Mouse (Mus musculus) E14TG2a.4 (cell line): ENCODE data around the gene Plekhs1.
"Not testable (repeated sequence)": the region's sequence is repeated elsewhere in the genome, so short reads cannot be mapped to it uniquely, and the experiment has no call there.

Source experiments
- H3K27me3 ChIP-seq: 2 replicates; pipeline ENCODE4 v1.6.1; 2014; ENCODE audit warnings: low read length, control low read depth; ENCODE audit not compliant: insufficient read depth
- H3K36me3 ChIP-seq: 2 replicates; pipeline ENCODE4 v1.6.1; 2014; ENCODE audit warnings: low read length, control low read depth; ENCODE audit not compliant: insufficient read depth
- H3K4me1 ChIP-seq: replicated peaks from 2 replicates; pipeline ENCODE4 v1.6.1; 2014; ENCODE audit warnings: low read depth, low read length, control low read depth
- H3K4me3 ChIP-seq: replicated peaks from 2 replicates; pipeline ENCODE4 v1.5.1; 2014; ENCODE audit warnings: mild to moderate bottlenecking, low read length
- H3K9me3 ChIP-seq: 2 replicates; pipeline ENCODE4 v1.6.1; 2014; ENCODE audit warnings: low read length, control low read depth
- CTCF ChIP-seq: conservative IDR thresholded peaks from 2 replicates; pipeline ENCODE4 v1.5.1; 2014; ENCODE audit warnings: low read length
- NANOG ChIP-seq: IDR thresholded peaks from 2 replicates; pipeline ENCODE4 v1.6.1; 2014; ENCODE audit warnings: borderline replicate concordance, low read length, mixed read lengths
- POU5F1 ChIP-seq: IDR thresholded peaks from 2 replicates; pipeline ENCODE4 v1.6.1; 2014; ENCODE audit warnings: low read length, borderline replicate concordance

Plekhs1 gene

DNA sequence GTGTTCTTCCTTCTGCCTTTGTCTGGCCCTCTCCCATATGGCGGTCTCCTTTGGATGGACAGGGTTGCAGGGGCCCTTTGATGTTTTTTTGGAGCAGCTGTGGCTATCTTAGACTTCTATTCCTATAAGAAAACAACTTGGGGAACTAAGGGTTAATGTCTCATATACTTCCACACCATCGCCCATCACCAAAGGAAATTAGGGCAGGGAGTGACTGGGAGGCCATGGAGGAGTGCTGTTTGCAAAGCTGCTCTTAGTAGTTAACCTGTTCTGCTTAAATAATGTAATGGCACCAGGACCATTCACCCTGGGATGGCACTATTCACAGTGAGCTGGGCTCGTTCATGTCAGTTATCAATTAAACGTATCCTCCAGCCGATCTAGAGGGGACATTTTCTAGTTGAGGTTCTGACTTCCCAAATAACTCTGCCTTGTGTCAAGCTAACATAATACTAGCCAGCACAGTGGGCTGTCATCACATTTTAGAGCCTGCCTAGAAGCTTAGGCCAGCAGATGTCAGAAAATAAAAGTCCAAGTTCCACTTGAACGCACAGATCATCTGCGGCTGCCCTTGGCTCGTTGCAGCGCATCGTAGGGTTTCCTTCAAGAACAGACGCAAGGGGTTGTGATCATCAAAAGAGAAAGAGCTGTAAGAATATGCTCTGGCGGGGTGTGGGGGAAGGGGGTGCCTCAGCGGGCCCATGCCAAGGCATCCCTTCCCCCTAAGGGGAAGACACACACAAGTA, 23.4 kb downstream of the Plekhs1 start:
- TF ChIP-seq NANOG (no peak), POU5F1 (no peak), CTCF (no peak)
- H3K36me3 ChIP-seq, result no peaks in the 10 kb centered on the region
- 0 out of 2 replicates have a peak overlapping the region, but pooled peaks have one; percentile 10 for H3K4me3 ChIP-seq
- H3K9me3 ChIP-seq, result no peaks in the 10 kb centered on the region
- 0 out of 2 replicates have a peak, but pooled peaks cover 2% of the 10 kb centered on the region for H3K27me3 ChIP-seq
- H3K4me1 ChIP-seq, result peaks cover 24% of the 10 kb centered on the region

DNA sequence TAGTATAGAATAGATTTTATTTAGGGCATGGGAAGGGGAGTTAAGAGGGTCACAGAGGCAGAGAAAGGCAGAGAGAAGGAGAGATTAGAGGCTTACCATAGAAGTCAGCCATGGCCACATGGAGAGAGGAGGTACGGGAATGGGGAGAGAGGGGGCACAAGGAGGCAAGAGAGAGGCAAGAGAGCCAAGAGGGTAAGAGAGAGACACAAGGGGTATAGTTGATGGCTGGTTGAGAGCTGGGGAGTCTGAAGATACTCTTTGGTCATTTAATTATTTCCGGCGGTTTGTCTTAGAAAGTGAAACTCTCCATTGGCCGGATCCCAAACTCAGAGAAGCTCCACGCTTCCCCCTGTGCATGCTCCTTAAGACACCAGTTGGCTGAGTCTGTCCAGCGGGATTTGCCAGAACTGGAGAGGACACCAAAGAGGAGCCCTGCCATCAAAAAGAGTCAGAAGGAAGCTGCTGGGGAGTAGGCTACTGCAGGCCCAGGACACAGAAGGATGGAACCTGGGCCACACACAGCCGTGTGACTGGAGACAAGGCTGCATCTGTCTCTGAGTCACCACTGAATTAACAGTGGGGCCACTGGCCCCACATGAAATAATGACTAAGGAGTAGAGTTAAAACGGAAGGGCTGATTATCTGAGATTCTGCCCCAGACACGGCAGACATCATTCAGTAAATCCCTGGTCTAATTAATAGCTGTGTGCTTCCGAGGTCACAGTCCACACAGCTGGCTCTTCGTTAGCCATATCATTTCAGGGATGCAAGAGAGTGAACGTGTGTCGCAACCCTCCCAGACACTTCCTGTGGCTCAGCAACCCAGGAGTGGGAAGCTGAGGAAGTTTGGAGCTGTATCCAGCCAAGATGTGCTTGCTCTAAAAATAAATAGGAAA, 24.2 kb downstream of the Plekhs1 start:
- Histone ChIP-seq H3K4me1 (peaks cover 24% of the 10 kb centered on the region), H3K36me3 (no peaks in the 10 kb centered on the region), H3K4me3 (peak overlapping the region; percentile 10; the same call in 1 of the 2 replicates), H3K27me3 (0 out of 2 replicates have a peak, but pooled peaks cover 4% of the 10 kb centered on the region), H3K9me3 (no peaks in the 10 kb centered on the region)
- TF ChIP-seq CTCF (no peak), NANOG (no peak), POU5F1 (no peak)

DNA sequence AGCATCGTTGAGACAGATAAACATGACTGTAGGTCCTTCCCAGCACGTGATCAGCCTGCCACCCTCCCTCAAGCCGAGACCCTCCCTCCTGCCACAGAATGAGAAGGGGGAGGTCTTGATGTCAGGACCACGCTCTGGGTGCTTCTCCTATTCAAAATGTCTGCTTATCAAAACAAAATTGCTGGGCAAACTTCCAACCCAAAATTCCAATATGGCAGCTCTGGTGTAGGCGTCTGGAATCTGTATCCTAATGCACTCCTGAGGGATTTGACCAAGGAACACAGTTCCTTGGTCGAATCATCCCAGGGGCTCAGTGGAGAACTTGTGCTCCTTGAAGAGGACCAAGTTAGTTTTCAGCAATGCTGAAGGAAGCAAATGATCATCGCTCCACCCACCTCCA, 25.5 kb downstream of the Plekhs1 start:
- Histone ChIP-seq H3K4me3 (no peak overlapping the region), H3K27me3 (0 out of 2 replicates have a peak, but pooled peaks cover 7% of the 10 kb centered on the region), H3K9me3 (no peaks in the 10 kb centered on the region), H3K36me3 (no peaks in the 10 kb centered on the region), H3K4me1 (peaks cover 24% of the 10 kb centered on the region)
- TF ChIP-seq NANOG, result no peak
- no peak for TF ChIP-seq CTCF
- no peak for TF ChIP-seq POU5F1

DNA sequence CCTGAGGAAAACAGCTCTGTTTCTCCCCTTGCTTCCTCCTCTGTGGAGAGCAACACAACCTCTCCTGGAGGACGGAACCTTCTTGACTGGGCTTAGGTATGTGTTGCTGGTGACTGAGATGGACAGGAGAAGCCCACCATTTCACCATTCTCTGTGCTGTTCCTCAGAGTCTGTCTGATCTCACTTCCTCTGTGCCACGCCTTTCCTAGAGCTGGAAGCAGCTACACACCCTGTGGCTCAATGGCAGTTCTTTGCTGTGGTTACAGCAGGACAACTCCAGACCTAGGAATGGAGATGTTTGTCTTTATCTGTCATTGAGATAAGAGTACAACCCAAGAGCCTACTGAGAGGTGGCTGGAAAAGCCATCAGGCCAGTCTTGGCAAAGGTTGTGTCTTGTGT, 25.9 kb downstream of the Plekhs1 start:
- no peaks in the 10 kb centered on the region for H3K9me3 ChIP-seq
- H3K4me3 ChIP-seq, result no peak overlapping the region
- no peak for TF ChIP-seq NANOG
- TF ChIP-seq CTCF, result no peak
- TF ChIP-seq POU5F1, result no peak
- 0 out of 2 replicates have a peak, but pooled peaks cover 7% of the 10 kb centered on the region for H3K27me3 ChIP-seq
- H3K4me1 ChIP-seq, result peaks cover 24% of the 10 kb centered on the region
- no peaks in the 10 kb centered on the region for H3K36me3 ChIP-seq

DNA sequence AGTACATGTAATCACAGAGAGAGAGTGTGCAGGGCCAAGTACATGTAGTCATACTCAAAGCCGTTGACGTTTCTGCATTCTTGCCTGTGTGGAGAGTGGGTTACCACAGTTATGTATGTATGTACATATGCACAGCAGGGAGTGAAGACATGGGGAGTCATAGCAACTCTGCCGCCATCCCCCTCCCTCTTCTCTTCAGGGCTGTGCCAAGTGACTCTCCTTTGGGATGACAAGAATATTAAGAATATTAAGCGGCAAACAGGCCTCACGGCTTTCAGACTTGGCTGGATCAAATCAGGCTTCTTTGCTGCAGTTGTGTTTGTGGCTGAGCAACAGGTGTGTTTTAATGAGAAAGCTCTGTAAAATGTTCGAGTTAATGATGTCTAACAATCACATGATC, 28.2 kb downstream of the Plekhs1 start:
- H3K9me3 ChIP-seq, result no peaks in the 10 kb centered on the region
- peaks cover 21% of the 10 kb centered on the region for H3K4me1 ChIP-seq
- H3K36me3 ChIP-seq, result no peaks in the 10 kb centered on the region
- H3K4me3 ChIP-seq, result no peak overlapping the region
- TF ChIP-seq NANOG (no peak), CTCF (no peak), POU5F1 (no peak)
- H3K27me3 ChIP-seq, result 0 out of 2 replicates have a peak, but pooled peaks cover 5% of the 10 kb centered on the region

DNA sequence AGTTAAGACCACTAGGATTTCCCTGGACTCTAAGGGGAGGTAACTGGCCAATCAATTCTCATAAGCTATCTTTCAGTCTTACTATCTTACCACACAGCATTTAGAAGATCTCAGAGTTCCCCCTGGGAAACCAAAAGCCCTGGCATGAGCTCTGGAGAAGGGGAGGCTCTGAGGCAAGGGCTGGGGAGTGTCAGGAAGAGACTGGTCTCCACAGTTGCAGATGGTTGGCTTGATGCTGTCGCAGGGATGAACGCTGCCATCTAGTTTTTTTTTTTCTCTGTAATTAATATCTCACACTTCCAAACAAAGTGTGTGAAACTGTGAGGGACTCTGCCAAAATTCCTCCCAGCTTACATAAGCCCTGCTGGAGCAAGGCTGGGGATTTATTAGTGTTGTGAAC, 32.7 kb downstream of the Plekhs1 start:
- H3K36me3 ChIP-seq, result not testable (repeated sequence)

DNA sequence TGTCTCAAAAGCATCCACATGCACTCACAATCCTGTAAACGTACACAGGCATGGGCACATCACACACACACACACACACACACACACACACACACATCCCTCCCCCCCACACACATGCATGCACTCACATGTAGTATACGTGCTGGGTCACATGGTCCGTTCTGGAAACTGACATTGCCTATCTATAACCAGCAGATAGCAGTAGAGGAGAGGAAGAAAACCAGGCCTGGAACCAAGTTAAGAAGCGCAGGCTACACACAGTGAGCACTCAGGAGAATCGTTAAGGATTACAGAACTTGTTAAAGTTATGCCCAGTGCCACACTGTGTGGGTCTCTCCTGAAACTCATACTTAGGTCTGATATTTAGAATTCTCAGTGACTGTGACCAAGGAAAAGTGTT, 41.6 kb downstream of the Plekhs1 start:
- H3K27me3 ChIP-seq, H3K9me3 ChIP-seq, H3K4me1 ChIP-seq, H3K4me3 ChIP-seq, H3K36me3 ChIP-seq: not testable (repeated sequence)

More for the DNA sequence above, 32.7 kb downstream of the Plekhs1 start:
- H3K27me3 ChIP-seq, H3K9me3 ChIP-seq, H3K4me3 ChIP-seq, H3K4me1 ChIP-seq: not testable (repeated sequence)

DNA sequence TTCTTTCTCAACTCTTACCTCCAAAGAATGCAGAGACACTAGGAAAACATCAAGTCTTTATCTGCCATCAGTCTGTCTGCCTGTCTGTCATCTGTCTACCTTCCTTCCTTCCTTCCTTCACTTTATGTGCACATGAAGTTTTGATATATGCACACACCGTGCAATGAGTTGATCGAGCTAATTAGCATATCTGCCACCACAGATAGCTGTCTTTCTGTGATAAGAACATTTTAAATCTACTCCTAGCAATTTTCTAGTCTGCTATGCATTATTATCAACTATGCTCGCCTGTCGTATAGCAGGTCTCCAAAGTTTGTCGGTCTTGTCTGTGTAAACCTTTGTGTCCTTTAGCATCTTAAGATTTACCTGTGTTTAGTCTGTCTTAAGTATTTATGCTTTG, 42.1 kb downstream of the Plekhs1 start:
- H3K27me3 ChIP-seq, result not testable (repeated sequence)

DNA sequence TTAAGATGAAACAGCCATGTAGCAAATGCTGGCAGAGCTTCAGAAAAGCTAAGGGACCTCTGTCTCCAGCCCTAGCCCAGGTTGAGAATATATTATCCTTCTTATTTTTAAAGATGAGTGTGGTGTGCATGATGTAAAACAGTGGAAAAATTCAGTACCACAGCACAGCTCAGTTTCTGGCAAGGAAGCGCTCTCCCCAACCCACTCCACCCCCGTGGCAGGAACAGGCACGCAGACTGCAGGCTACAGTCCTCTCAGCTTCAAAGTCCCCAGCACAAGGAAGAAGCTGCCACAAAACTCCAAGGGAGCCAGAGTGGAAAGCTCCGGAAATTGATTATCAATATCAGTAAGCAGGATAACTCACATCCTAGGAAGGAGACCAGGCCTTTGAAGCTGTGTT, 49.8 kb downstream of the Plekhs1 start:
- H3K4me1 ChIP-seq, H3K9me3 ChIP-seq, H3K4me3 ChIP-seq, H3K36me3 ChIP-seq, H3K27me3 ChIP-seq: not testable (repeated sequence)

More for the DNA sequence above, 42.1 kb downstream of the Plekhs1 start:
- H3K4me1 ChIP-seq, H3K36me3 ChIP-seq, H3K4me3 ChIP-seq, H3K9me3 ChIP-seq: not testable (repeated sequence)

DNA sequence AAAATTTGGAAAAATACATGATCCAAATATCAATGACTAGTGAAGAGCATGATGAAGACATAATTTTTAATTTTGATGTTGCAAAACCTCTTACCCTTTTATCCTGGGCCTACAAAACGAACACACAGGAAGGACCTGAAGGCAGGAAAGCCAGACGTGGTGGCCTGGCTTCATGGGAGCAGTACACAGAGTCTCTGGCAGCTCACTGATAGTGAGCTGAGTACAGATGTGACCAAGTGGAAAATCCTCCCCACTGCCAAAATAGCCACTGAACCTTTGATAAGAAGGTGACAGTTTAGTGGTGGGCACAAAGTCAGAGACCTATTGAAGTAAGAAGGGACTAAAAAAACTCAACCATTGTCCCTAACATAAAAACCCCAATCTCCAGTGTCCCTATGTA, 52.1 kb downstream of the Plekhs1 start:
- H3K4me1 ChIP-seq, result not testable (repeated sequence)

DNA sequence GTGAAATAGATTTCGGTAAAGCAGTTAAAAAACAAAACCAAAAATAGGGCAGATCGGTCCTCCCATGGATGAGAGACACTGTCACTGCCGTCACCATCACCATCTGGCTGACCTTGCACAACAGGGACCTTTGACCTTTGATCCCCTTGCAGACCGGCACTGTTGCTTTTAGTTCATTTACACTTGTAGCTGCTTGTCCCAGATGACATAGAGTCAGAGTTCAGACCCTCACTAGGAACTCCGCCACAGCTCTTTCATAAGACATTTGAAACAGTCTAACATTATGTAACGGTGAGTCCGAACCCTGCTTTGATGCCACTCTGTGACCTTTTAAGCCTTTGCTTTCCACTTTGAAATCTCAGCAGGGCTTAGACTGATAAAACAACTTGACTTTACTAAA, 58.0 kb downstream of the Plekhs1 start:
- H3K9me3 ChIP-seq, H3K4me1 ChIP-seq, H3K4me3 ChIP-seq, H3K36me3 ChIP-seq, H3K27me3 ChIP-seq: not testable (repeated sequence)

More for the DNA sequence above, 52.1 kb downstream of the Plekhs1 start:
- H3K9me3 ChIP-seq, H3K36me3 ChIP-seq, H3K27me3 ChIP-seq, H3K4me3 ChIP-seq: not testable (repeated sequence)

DNA sequence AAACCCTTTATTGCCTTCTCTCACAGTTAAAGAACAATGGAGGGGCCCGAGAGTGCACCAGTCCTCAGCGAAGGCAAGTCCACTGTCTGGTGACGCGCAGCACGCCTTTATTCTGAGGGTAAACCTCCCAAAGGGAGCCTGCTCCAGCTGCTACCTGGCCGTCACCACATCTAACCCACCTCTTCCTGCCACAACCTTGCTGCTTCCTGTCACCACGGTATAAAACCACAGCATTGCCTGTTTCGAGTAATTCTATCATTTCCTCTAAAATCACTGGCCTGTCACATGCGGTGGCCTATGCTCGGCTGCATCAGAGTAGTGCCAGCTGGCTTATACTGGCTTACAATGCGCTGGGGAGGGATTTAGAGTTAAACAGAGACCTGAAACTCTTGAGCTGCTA, 69.1 kb downstream of the Plekhs1 start:
- H3K9me3 ChIP-seq, H3K27me3 ChIP-seq, H3K4me1 ChIP-seq, H3K4me3 ChIP-seq: not testable (repeated sequence)
- peaks cover 12% of the 10 kb centered on the region for H3K36me3 ChIP-seq
